Mouse (Mus musculus) midbrain, embryonic 12.5 days (tissue): Measurements from ENCODE around the gene Gpr156. TPM values are rescaled to one million over a fixed set of nuclear protein-coding genes. Genes with fewer than 3 reads are reported as not detected.
"Not testable (repeated sequence)": the region's sequence is repeated elsewhere in the genome, so short reads cannot be mapped to it uniquely, and the experiment has no call there.

Experiments
- ATAC-seq: fragments of 200-750 bp; cut with Nextera tagmentation; 2 replicates; pipeline ENCODE4 v1.8.0; 2017; ENCODE audit warnings: low read depth, moderate TSS enrichment, moderate library complexity; ENCODE audit not compliant: low FRiP score
- H3K27ac ChIP-seq: fragments of 300-500 bp; sonication (generic); replicated peaks from 2 replicates; pipeline ENCODE4 v1.5.1; 2016; ENCODE audit warnings: mild to moderate bottlenecking
- H3K27me3 ChIP-seq: fragments of 300-500 bp; sonication (generic); 2 replicates; pipeline ENCODE4 v1.6.1; 2016; ENCODE audit warnings: mild to moderate bottlenecking
- H3K36me3 ChIP-seq: fragments of 300-500 bp; sonication (generic); 2 replicates; pipeline ENCODE4 v1.6.1; 2016
- H3K4me1 ChIP-seq: fragments of 300-500 bp; sonication (generic); 2 replicates; pipeline ENCODE4 v1.6.1; 2016
- H3K4me2 ChIP-seq: fragments of 300-500 bp; sonication (generic); replicated peaks from 2 replicates; pipeline ENCODE4 v1.6.1; 2016; ENCODE audit warnings: mild to moderate bottlenecking, moderate library complexity
- H3K4me3 ChIP-seq: fragments of 300-500 bp; sonication (generic); 2 replicates; pipeline ENCODE4 v1.5.1; 2016; ENCODE audit warnings: mild to moderate bottlenecking
- H3K9ac ChIP-seq: fragments of 300-500 bp; sonication (generic); replicated peaks from 2 replicates; pipeline ENCODE4 v1.6.1; 2016; ENCODE audit warnings: mild to moderate bottlenecking, moderate library complexity
- H3K9me3 ChIP-seq: fragments of 300-500 bp; sonication (generic); 2 replicates; pipeline ENCODE4 v1.6.1; 2016; ENCODE audit warnings: mild to moderate bottlenecking
- WGBS: fragments of 180-500 bp; shearing (Covaris S2); methylation state at CpG from one replicate; pipeline ENCODE4 v1.1.7; 2016; 5-methylcytosine and 5-hydroxymethylcytosine counted together
- polyA plus RNA-seq: library from polyadenylated mRNA; unstranded; fragments of >200 nt; fragmentation: Nextera tagmentation; extraction: Ambion mirVana; gene quantifications from 2 replicates; pipeline ENCODE4 v1.2.1, GENCODE M21; 2016

The Gpr156 gene
- polyA plus RNA-seq, 1 experiment from 2014 or later, result 6.8 TPM

GRCm38 (mm10) chr16:37948365-37948764 is 32.1 kb downstream of the Gpr156 start:
- Histone ChIP-seq H3K9me3 (no peaks in the 10 kb centered on the region), H3K9ac (no peak overlapping the region), H3K4me2 (no peak overlapping the region), H3K36me3 (no peaks in the 10 kb centered on the region), H3K4me3 (no peak overlapping the region), H3K27me3 (no peaks in the 10 kb centered on the region), H3K27ac (no peak overlapping the region), H3K4me1 (peaks cover 4% of the 10 kb centered on the region; the same call in 1 of the 2 replicates)
- 90% methylated on average over 4 of the region's 4 CpGs for WGBS
- no peak for ATAC-seq

GRCm38 (mm10) chr16:37951171-37951570 is 34.9 kb downstream of the Gpr156 start:
- ATAC-seq, result no peak
- no peak overlapping the region for H3K27ac ChIP-seq
- no peak overlapping the region for H3K4me2 ChIP-seq
- no peaks in the 10 kb centered on the region for H3K9me3 ChIP-seq
- H3K4me1 ChIP-seq, result peaks cover 11% of the 10 kb centered on the region
- H3K9ac ChIP-seq, result no peak overlapping the region
- H3K4me3 ChIP-seq, result no peak overlapping the region
- 0 out of 2 replicates have a peak, but pooled peaks cover 2% of the 10 kb centered on the region for H3K27me3 ChIP-seq
- no peaks in the 10 kb centered on the region for H3K36me3 ChIP-seq

- Histone ChIP-seq H3K4me2 (no peak overlapping the region), H3K9ac (no peak overlapping the region), H3K4me3 (no peak overlapping the region), H3K4me1 (peaks cover 16% of the 10 kb centered on the region), H3K36me3 (no peaks in the 10 kb centered on the region), H3K27me3 (0 out of 2 replicates have a peak, but pooled peaks cover 3% of the 10 kb centered on the region), H3K27ac (no peak overlapping the region; the same call in 1 of the 2 replicates), H3K9me3 (no peaks in the 10 kb centered on the region)
- no peak for ATAC-seq
- 78% methylated on average over 4 of the region's 4 CpGs for WGBS
Observed at GRCm38 (mm10) chr16:37953186-37953585, 36.9 kb downstream of the Gpr156 start.

DNA sequence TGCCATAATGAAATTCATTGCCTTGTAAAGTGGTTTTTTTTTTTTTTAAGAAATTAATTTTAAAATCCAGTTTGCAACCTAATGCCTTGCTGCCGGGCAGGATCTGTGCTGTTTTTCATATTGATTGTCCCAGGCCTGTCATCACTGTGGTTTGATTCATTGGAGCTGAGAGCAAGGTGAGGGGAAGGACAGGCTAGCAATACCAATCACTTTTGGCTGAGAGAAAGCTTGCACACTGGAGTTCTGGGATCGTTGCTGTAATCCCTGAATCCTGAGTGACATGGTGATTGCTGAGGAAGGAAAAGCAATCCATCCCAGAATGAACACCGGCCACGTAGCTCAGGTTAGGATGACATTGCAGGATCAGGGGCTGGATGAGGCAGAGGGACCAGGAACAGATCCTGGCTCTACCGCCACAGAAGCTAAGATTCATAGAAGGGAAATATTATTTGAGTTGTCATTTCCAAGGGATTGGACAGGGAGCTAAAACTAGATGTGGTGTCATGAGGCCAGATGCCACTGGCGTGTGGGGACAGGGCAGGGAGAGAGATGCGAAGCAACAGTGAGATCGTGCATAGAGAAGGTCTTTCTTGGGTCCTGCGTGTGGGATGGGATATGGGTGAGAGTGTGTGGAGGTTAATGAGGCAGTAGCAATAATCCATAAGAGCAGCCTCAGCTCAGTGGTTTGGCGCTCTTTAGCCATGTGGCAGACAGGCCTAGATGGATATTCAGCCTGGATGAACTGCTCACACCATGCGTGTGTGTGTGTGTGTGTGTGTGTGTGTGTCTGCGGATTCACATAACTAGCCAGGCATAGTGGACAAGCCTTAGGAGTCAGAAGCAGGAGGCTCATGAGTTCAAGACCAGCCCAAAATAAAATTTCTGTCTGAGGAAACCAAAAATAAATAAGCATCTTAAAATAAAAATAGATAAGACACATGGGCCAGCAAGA is 38.0 kb downstream of the Gpr156 start:
- no peak for ATAC-seq
- Histone ChIP-seq H3K4me1 (peaks cover 16% of the 10 kb centered on the region), H3K9me3 (no peaks in the 10 kb centered on the region), H3K36me3 (no peaks in the 10 kb centered on the region), H3K4me2 (no peak overlapping the region), H3K27ac (0 out of 2 replicates have a peak overlapping the region, but pooled peaks have one; percentile 58), H3K4me3 (no peak overlapping the region), H3K27me3 (0 out of 2 replicates have a peak, but pooled peaks cover 3% of the 10 kb centered on the region), H3K9ac (no peak overlapping the region)
- WGBS, result 80% methylated on average over 12 of the region's 12 CpGs

GRCm38 (mm10) chr16:37955336-37955917 is 39.1 kb downstream of the Gpr156 start:
- no peak overlapping the region for H3K4me2 ChIP-seq
- H3K36me3 ChIP-seq, result no peaks in the 10 kb centered on the region
- H3K27ac ChIP-seq, result peak overlapping the region; percentile 58
- H3K4me1 ChIP-seq, result peaks cover 16% of the 10 kb centered on the region
- WGBS, result 62% methylated on average over 13 of the region's 13 CpGs
- ATAC-seq, result peak; percentile 45
- H3K9ac ChIP-seq, result no peak overlapping the region
- 0 out of 2 replicates have a peak, but pooled peaks cover 3% of the 10 kb centered on the region for H3K27me3 ChIP-seq
- no peaks in the 10 kb centered on the region for H3K9me3 ChIP-seq
- no peak overlapping the region for H3K4me3 ChIP-seq

DNA sequence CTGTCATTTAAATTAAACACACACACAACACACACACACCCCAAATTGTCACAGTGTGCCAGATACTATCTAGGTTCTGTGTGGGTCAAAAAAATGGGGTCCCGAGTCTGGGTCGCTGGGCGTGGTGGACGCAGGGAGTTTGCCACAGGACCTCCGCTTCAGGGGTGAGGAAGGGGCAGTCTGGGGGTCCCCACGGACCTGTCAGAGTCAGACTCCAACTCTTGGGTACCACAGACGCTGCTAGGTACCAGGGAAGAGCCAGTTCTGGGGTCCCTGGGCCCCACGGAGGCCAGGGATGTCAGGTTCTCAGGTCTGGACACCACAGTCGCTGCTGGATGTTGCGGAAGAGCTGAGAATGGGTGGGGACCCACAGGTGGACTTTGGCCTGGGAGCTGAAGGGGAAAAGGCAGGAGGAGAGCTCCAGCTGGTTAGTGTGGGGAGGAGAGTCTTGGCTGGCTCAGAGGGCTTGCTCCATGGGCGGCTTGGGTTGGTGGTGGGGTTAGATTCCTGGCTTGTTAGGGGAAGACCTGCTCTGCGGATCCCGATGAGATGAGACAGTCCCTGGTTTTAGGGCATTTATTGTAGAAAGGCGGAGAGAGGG is 39.9 kb downstream of the Gpr156 start:
- H3K4me1 ChIP-seq, result peaks cover 16% of the 10 kb centered on the region
- no peak overlapping the region for H3K4me2 ChIP-seq
- H3K36me3 ChIP-seq, result no peaks in the 10 kb centered on the region
- no peaks in the 10 kb centered on the region for H3K9me3 ChIP-seq
- no peak for ATAC-seq
- H3K9ac ChIP-seq, result no peak overlapping the region
- H3K27me3 ChIP-seq, result 0 out of 2 replicates have a peak, but pooled peaks cover 3% of the 10 kb centered on the region
- peak overlapping the region; percentile 58 for H3K27ac ChIP-seq
- H3K4me3 ChIP-seq, result no peak overlapping the region
- WGBS, result 85% methylated on average over 14 of the region's 14 CpGs

GRCm38 (mm10) chr16:37956751-37957150 is 40.5 kb downstream of the Gpr156 start:
- ATAC-seq, result no peak
- peaks cover 16% of the 10 kb centered on the region for H3K4me1 ChIP-seq

DNA sequence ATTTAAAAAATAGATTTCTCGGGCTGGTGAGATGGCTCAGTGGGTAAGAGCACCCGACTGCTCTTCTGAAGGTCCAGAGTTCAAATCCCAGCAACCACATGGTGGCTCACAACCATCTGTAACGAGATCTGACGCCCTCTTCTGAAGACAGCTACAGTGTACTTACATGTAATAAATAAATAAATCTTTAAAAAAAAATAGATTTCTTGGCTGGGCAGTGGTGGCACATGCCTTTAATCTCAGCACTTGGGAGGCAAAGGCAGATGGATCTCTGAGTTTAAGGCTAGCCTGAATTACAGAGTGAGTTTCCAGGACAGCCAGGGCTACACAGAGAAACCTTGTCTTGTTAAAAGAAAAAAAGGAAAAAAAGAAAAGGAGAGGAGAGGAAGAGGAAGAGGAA is 46.4 kb downstream of the Gpr156 start:
- not testable (repeated sequence) for H3K9me3 ChIP-seq, ATAC-seq, H3K4me2 ChIP-seq, H3K9ac ChIP-seq, H3K4me3 ChIP-seq, H3K27me3 ChIP-seq, H3K36me3 ChIP-seq
- H3K27ac ChIP-seq, result peak overlapping the region; percentile 79; the same call in 1 of the 2 replicates
- peaks cover 21% of the 10 kb centered on the region for H3K4me1 ChIP-seq
- 91% methylated on average over 4 of the region's 4 CpGs for WGBS

More at GRCm38 (mm10) chr16:37956751-37957150, 40.5 kb downstream of the Gpr156 start:
- Histone ChIP-seq H3K27ac (no peak overlapping the region), H3K27me3 (0 out of 2 replicates have a peak, but pooled peaks cover 3% of the 10 kb centered on the region), H3K4me3 (no peak overlapping the region), H3K4me2 (no peak overlapping the region), H3K9ac (no peak overlapping the region), H3K9me3 (no peaks in the 10 kb centered on the region), H3K36me3 (no peaks in the 10 kb centered on the region)
- WGBS, result 68% methylated on average over 4 of the region's 4 CpGs

DNA sequence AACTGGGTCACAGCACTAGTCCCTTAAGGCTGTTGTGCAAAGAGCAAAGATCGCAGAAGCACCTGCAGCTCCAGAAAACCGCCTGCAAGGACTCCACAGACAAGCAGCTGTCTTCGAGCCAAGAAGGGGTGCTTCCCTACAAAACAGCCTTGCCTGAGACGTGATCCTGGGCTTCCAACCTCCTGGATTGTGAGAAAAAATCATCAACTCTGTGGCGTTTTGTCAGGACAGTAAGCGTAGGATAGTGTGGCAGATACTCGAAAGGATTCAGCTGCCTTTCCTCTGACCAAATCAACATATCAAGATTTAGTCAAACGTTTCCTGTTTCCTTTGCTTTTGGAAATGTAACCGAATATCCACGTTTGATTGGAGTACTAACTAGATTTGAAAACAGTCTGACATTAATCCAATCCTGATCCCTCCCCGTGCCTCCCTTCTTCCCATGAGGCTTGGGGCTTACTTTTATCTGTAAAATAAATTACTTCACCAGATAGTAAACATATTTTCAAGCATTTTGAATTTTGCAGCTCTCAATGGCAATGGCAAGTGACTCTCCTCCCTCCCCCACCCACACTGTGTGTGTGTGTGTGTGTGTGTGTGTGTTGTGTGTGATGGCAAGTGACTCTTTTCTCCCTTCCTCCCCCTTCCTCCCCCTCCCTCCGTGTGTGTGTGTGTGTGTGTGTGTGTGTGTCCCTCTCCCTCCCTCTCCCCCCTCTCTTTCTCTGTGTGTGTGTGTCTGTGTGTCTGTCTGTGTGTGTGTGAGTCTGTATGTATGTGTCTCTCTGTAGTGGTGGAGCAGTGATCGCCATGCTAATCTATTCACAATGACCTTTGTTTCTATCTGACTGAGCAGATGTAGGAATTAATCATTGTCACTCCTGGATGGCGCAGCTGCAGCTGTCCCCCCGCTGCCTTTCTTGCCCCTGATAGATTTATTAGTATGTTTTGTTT is 47.3 kb downstream of the Gpr156 start:
- Histone ChIP-seq H3K4me1 (peaks cover 21% of the 10 kb centered on the region), H3K9me3 (no peaks in the 10 kb centered on the region), H3K36me3 (no peaks in the 10 kb centered on the region), H3K27ac (peak overlapping the region; percentile 79), H3K27me3 (no peaks in the 10 kb centered on the region), H3K4me2 (peak overlapping the region; percentile 22), H3K9ac (0 out of 2 replicates have a peak overlapping the region, but pooled peaks have one; percentile 21), H3K4me3 (no peak overlapping the region)
- 35% methylated on average over 14 of the region's 15 CpGs for WGBS
- ATAC-seq, result peak; percentile 78

DNA sequence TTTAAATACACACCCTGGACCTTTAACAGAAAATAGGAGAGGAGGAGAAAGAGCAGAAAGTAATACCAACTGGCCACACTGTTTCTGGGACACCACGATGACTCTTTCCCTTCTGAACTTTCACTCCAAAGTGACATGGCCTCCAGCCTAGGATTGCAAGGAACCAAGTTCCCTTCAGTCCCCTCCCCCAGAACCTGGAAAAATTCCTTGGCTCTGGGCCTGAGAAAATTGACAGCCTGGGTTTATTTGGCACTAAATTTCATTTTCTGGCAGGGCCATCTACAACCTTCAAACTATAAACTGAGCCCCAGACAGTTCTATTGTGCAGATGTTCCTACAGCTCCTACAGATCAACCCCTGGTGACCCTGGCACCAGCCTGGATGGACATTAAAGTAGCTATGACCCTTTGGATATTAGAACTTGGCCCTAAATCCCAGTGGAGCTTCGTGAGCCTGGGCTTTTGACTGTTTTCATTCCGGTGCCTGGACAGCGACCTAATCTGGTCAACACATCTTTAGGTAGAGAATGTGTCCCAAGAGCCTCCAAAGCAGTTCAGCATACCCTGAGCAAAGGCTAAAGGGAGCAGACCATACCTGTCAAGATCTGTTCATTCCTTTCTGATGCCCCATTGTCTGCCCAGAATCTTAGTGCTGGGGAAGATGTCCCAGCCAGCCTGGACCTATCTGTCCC is 48.2 kb downstream of the Gpr156 start:
- Histone ChIP-seq H3K4me3 (no peak overlapping the region), H3K27me3 (no peaks in the 10 kb centered on the region), H3K9ac (no peak overlapping the region), H3K36me3 (no peaks in the 10 kb centered on the region), H3K4me2 (no peak overlapping the region), H3K9me3 (no peaks in the 10 kb centered on the region), H3K4me1 (peaks cover 21% of the 10 kb centered on the region), H3K27ac (peak overlapping the region; percentile 79)
- ATAC-seq, result no peak
- 66% methylated on average over 4 of the region's 4 CpGs for WGBS
